Mouse (Mus musculus) hindbrain, postnatal 0 days (tissue): ENCODE measurements at regions not wholly inside any gene's neighbourhood (a gene's known extent, or its start where the extent isn't known, plus 50 kb on each side); places are given as distances from the start of the nearest gene placed in this dataset.

Experiments used
- ATAC-seq: fragments of 200-750 bp; cut with Nextera tagmentation; 2 replicates; pipeline ENCODE4 v1.8.0; 2017; ENCODE audit warnings: mild to moderate bottlenecking, moderate TSS enrichment, moderate library complexity
- DNase-seq: peaks from one replicate; pipeline ENCODE4 v3.0.0-alpha.2; 2015; ENCODE audit warnings: low spot score
- H3K27ac ChIP-seq: fragments of 300-500 bp; sonication (generic); 2 replicates; pipeline ENCODE4 v1.5.1; 2014; ENCODE audit warnings: mild to moderate bottlenecking
- H3K27me3 ChIP-seq: fragments of 300-500 bp; sonication (generic); 2 replicates; pipeline ENCODE4 v1.6.1; 2014; ENCODE audit warnings: low read length, mixed read lengths; ENCODE audit not compliant: insufficient read depth
- H3K36me3 ChIP-seq: fragments of 300-500 bp; sonication (generic); 2 replicates; pipeline ENCODE4 v1.6.1; 2014; ENCODE audit warnings: low read length, mixed read lengths; ENCODE audit not compliant: insufficient read depth
- H3K4me1 ChIP-seq: fragments of 300-500 bp; sonication (generic); 2 replicates; pipeline ENCODE4 v1.6.1; 2014; ENCODE audit warnings: antibody characterized with exemption, low read length, mixed read lengths; ENCODE audit not compliant: insufficient read depth
- H3K4me2 ChIP-seq: fragments of 300-500 bp; sonication (generic); 2 replicates; pipeline ENCODE4 v1.6.1; 2014; ENCODE audit warnings: low read depth, mild to moderate bottlenecking, low read length, moderate library complexity, mixed read lengths
- H3K4me3 ChIP-seq: fragments of 300-500 bp; sonication (generic); 2 replicates; pipeline ENCODE4 v1.5.1; 2014; ENCODE audit warnings: low read length
- H3K9ac ChIP-seq: fragments of 300-500 bp; sonication (generic); replicated peaks from 2 replicates; pipeline ENCODE4 v1.6.1; 2014; ENCODE audit warnings: mild to moderate bottlenecking, low read length, moderate library complexity, mixed read lengths
- H3K9me3 ChIP-seq: fragments of 300-500 bp; sonication (generic); 2 replicates; pipeline ENCODE4 v1.6.1; 2016; ENCODE audit warnings: low read length, mixed read lengths
- CTCF ChIP-seq: IDR thresholded peaks from 2 replicates; pipeline ENCODE4 v1.5.1; 2016; ENCODE audit warnings: antibody characterized with exemption, control low read depth, low read depth
- WGBS: fragments of 180-500 bp; shearing (Covaris S2); extraction: QIAGEN DNeasy Blood & Tissue Kit; methylation state at CpG from one replicate; pipeline ENCODE4 v1.1.7; 2014; 5-methylcytosine and 5-hydroxymethylcytosine counted together

DNA sequence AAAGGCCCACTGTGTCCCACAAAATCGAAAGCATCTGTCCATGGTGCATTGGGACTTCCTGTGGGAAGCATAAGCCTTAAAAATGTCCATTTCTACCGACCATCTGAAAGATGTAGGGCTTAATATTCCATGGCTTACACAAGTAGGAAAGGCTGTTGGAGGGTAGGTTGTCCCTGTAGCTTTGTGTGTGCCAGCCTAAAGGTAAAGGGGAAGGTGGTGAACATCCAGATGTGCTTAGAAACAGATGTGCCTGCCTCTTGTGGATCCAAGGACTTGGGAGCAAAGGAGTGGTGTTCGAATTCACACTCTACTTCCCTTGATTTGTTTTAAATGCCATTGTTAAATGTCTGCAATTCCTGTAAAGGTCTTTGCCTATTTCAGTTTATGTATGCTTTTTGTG is 265.9 kb upstream of the Lyplal1 start:
- no peak for DNase-seq
- H3K27ac ChIP-seq, result no peak overlapping the region
- H3K36me3 ChIP-seq, result no peaks in the 10 kb centered on the region
- no peak overlapping the region for H3K4me3 ChIP-seq
- H3K9ac ChIP-seq, result no peak overlapping the region
- TF ChIP-seq CTCF, result no peak
- no peaks in the 10 kb centered on the region for H3K4me1 ChIP-seq
- ATAC-seq, result no peak
- no peaks in the 10 kb centered on the region for H3K27me3 ChIP-seq
- WGBS, result 86% methylated on average over 3 of the region's 3 CpGs
- no peak overlapping the region for H3K4me2 ChIP-seq
- no peaks in the 10 kb centered on the region for H3K9me3 ChIP-seq

DNA sequence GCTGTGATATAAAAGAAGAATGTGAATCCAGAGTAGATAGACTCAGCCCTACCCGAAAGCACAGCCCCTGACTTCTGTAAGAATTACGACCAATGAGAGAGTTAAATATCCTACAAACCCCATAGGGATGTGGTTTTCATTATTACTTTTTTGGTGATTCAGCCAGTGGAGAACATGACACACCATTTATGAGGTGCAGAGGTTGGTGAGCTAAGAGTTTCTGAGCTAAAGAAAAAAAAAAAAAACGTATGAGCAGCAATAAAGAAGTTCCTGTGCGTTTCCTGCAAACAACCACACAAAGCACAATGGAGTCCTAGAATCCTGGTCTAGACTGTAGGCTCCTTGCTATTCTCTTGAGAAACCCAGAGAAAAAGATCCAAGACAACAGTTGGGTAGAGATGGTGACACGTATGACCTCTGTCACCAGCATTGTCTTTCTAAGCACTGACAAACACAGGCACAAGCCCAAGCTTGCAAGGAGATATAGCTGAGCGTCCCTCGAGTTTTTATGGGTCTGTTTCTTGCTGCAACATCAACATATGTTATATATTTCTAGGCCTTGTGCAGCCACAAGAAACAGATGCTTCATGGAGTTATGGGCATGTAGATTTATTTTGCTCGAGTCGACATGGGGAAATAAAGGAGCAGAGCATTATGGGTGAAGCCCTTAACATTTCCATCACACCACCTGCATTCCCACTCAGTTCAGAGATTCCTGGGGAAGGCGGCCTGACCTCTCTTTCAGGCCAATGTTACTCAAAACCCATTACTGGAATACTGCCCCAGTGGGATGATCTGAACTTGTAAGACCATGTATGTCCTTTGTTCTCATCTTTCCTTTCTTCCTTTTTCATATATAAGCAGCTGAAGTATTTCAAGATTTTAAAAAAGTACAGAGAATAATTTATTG is 263.1 kb upstream of the Lyplal1 start:
- H3K27me3 ChIP-seq, result no peaks in the 10 kb centered on the region
- DNase-seq (no peak), ATAC-seq (no peak)
- no peak overlapping the region for H3K27ac ChIP-seq
- no peaks in the 10 kb centered on the region for H3K4me1 ChIP-seq
- H3K36me3 ChIP-seq, result no peaks in the 10 kb centered on the region
- no peak for TF ChIP-seq CTCF
- whole genome bisulfite sequencing, result 82% methylated on average over 10 of the region's 10 CpGs
- no peak overlapping the region for H3K9ac ChIP-seq
- H3K4me3 ChIP-seq, result no peak overlapping the region
- no peaks in the 10 kb centered on the region for H3K9me3 ChIP-seq
- no peak overlapping the region for H3K4me2 ChIP-seq

- DNase-seq (no peak), ATAC-seq (no peak)
- Histone ChIP-seq H3K27me3 (no peaks in the 10 kb centered on the region), H3K9ac (no peak overlapping the region), H3K9me3 (no peaks in the 10 kb centered on the region), H3K36me3 (no peaks in the 10 kb centered on the region), H3K4me1 (no peaks in the 10 kb centered on the region), H3K4me3 (no peak overlapping the region), H3K4me2 (no peak overlapping the region), H3K27ac (no peak overlapping the region)
- no peak for TF ChIP-seq CTCF
- WGBS, result 91% methylated on average over 9 of the region's 9 CpGs
These were observed 260.0 kb upstream of the Lyplal1 start for GRCm38 (mm10) chr1:186376906-186377623.

DNA sequence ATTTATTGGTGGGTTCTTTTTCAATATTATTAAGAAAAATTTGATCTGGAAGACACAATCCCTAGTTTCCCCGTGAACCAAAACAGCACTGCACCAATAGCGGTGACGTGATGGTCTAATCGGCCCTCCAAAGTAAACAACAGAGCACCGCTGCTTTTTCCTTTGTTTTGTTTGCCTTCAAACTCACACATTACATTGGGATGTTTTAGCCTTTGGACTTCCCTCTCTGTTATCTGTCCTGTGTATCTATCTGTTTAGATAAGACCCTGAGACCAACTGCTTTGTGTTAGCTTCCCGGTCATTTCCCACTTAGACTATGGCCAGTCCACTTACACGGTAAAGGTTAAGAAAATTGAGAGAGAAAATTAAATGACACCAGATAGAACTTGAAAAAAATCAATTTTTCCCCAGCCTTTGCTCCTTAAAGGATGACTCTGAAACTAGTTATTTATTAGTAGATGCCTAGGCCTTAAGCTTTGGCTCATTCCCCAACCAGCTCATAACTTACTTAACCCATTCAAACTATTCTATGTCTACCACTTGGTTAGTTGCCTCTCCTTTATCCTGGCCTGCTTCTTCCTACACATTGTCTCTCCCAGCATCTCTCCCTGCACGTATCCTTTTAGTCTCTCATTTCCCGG is 257.0 kb upstream of the Lyplal1 start:
- Histone ChIP-seq H3K9ac (no peak overlapping the region), H3K9me3 (no peaks in the 10 kb centered on the region), H3K27me3 (no peaks in the 10 kb centered on the region), H3K36me3 (no peaks in the 10 kb centered on the region), H3K27ac (no peak overlapping the region), H3K4me3 (no peak overlapping the region), H3K4me1 (no peaks in the 10 kb centered on the region), H3K4me2 (no peak overlapping the region)
- TF ChIP-seq CTCF, result no peak
- WGBS, result 87% methylated on average over 9 of the region's 9 CpGs
- ATAC-seq (no peak), DNase-seq (no peak)

- Histone ChIP-seq H3K27ac (no peak overlapping the region), H3K27me3 (no peaks in the 10 kb centered on the region), H3K9ac (no peak overlapping the region), H3K9me3 (no peaks in the 10 kb centered on the region), H3K4me2 (no peak overlapping the region), H3K4me3 (no peak overlapping the region), H3K36me3 (no peaks in the 10 kb centered on the region), H3K4me1 (no peaks in the 10 kb centered on the region)
- ATAC-seq, result no peak
- no peak for TF ChIP-seq CTCF
- no peak for DNase-seq
- 46% methylated on average over 4 of the region's 4 CpGs for WGBS
These were observed 256.3 kb upstream of the Lyplal1 start for GRCm38 (mm10) chr1:186373386-186373785.

DNA sequence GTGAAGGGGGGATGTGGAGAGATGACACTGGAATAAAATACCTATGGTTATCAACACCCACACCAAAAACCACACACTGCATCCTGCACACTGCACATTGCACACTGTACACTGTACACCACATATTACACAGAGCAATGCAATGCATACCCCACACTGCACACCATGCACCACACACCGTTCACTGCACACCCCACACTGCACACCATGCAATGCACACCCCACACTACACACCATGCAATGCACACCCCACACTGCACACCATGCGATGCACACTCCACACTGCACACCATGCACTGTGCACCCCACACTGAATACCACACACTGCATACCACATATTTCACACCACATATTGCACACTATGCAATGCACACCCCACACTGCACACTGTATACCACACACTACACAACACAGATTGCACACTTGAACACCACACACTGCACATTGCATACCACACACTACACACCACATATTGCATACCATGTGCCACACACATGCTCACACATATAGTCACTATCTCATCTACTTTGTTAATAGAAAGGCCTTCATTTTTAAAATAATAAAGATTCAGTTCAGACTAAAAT is 255.8 kb upstream of the Lyplal1 start:
- DNase-seq (no peak), ATAC-seq (no peak)
- no peaks in the 10 kb centered on the region for H3K4me1 ChIP-seq
- H3K4me2 ChIP-seq, result no peak overlapping the region
- H3K9me3 ChIP-seq, result no peaks in the 10 kb centered on the region
- no peak overlapping the region for H3K4me3 ChIP-seq
- no peaks in the 10 kb centered on the region for H3K36me3 ChIP-seq
- H3K9ac ChIP-seq, result no peak overlapping the region
- no peak for TF ChIP-seq CTCF
- no peaks in the 10 kb centered on the region for H3K27me3 ChIP-seq
- H3K27ac ChIP-seq, result no peak overlapping the region
- WGBS, result 95% methylated on average over 2 of the region's 2 CpGs
